Mouse (Mus musculus) kidney, adult 18-20 months (tissue): ENCODE data around the gene Glra1.

Experiments
- DNase-seq: peaks from one replicate; pipeline ENCODE4 v3.0.0; 2021

Gene Glra1

GRCm38 (mm10) chr11:55517666-55518065 is 90.3 kb downstream of the Glra1 start:
- no peak for DNase-seq

- no peak for DNase-seq
These were observed 96.6 kb downstream of the Glra1 start for GRCm38 (mm10) chr11:55511374-55511773.

GRCm38 (mm10) chr11:55505485-55505884 is 102.5 kb downstream of the Glra1 start:
- no peak for DNase-seq

- no peak for DNase-seq
These were observed 105.1 kb downstream of the Glra1 start for GRCm38 (mm10) chr11:55502886-55503285.

GRCm38 (mm10) chr11:55501955-55502531 is 106.0 kb downstream of the Glra1 start:
- no peak for DNase-seq

GRCm38 (mm10) chr11:55497885-55498284 is 110.1 kb downstream of the Glra1 start:
- peak; percentile 56 for DNase-seq

- no peak for DNase-seq
These were observed 111.8 kb downstream of the Glra1 start for GRCm38 (mm10) chr11:55496158-55496557.

GRCm38 (mm10) chr11:55485443-55485842 is 122.6 kb downstream of the Glra1 start:
- DNase-seq: no peak

GRCm38 (mm10) chr11:55473219-55473618 is 134.8 kb downstream of the Glra1 start:
- no peak for DNase-seq

GRCm38 (mm10) chr11:55471467-55471866 is 136.5 kb downstream of the Glra1 start:
- no peak for DNase-seq

- DNase-seq: no peak
These were observed 137.2 kb downstream of the Glra1 start for GRCm38 (mm10) chr11:55470761-55471160.

GRCm38 (mm10) chr11:55469923-55470691 is 137.9 kb downstream of the Glra1 start:
- peak; percentile 35 for DNase-seq

- peak; percentile 100 for DNase-seq
These were observed 138.8 kb downstream of the Glra1 start, which contains the start of gene G3bp1 for GRCm38 (mm10) chr11:55469048-55469843. Gene G3bp1 (plus strand): TSS chr11:55469685.

- no peak for DNase-seq
These were observed 139.4 kb downstream of the Glra1 start for GRCm38 (mm10) chr11:55468611-55469047.

GRCm38 (mm10) chr11:55468012-55468411 is 140.0 kb downstream of the Glra1 start:
- peak; percentile 83 for DNase-seq

- peak; percentile 54 for DNase-seq
These were observed 142.8 kb downstream of the Glra1 start for GRCm38 (mm10) chr11:55465177-55465576.

- peak; percentile 42 for DNase-seq
These were observed 143.3 kb downstream of the Glra1 start for GRCm38 (mm10) chr11:55464707-55465106.
